Mouse (Mus musculus): ENCODE measurements at regions not wholly inside any gene's neighbourhood (a gene's known extent, or its start where the extent isn't known, plus 50 kb on each side); places are given as distances from the start of the nearest gene placed in this dataset.

- no peak for ATAC-seq (ENCODE audit: insufficient number of reproducible peaks, insufficient read depth, low FRiP score, low read depth)
- Histone ChIP-seq H3K27me3 (ENCODE audit: control insufficient read depth, insufficient read depth, low read length) (no peaks in the 10 kb centered on the region), H3K9ac (replicated peaks; ENCODE audit: low read depth, low read length) (no peak overlapping the region), H3K4me2 (replicated peaks; ENCODE audit: low read depth, low read length) (no peak overlapping the region), H3K36me3 (ENCODE audit: control insufficient read depth, insufficient read depth, low read length) (no peaks in the 10 kb centered on the region), H3K4me1 (ENCODE audit: control insufficient read depth, insufficient read depth, low read length) (no peaks in the 10 kb centered on the region), H3K9me3 (ENCODE audit: control insufficient read depth, low read depth, low read length) (no peaks in the 10 kb centered on the region), H3K4me3 (ENCODE audit: low read depth, low read length) (no peak overlapping the region), H3K27ac (ENCODE audit: low read length) (no peak overlapping the region)
- WGBS: 71% methylated on average over 5 of the region's 5 CpGs
Observed at GRCm38 (mm10) chr13:44609606-44610005, 119.7 kb upstream of the Jarid2 start.

- no peaks in the 10 kb centered on the region for H3K36me3 ChIP-seq (ENCODE audit: control insufficient read depth, insufficient read depth, low read length)
- no peak overlapping the region for H3K9ac ChIP-seq (replicated peaks; ENCODE audit: low read depth, low read length)
- H3K27me3 ChIP-seq (ENCODE audit: control insufficient read depth, insufficient read depth, low read length): no peaks in the 10 kb centered on the region
- H3K4me3 ChIP-seq (ENCODE audit: low read depth, low read length): no peak overlapping the region
- no peak for ATAC-seq (ENCODE audit: insufficient number of reproducible peaks, insufficient read depth, low FRiP score, low read depth)
- no peaks in the 10 kb centered on the region for H3K9me3 ChIP-seq (ENCODE audit: control insufficient read depth, low read depth, low read length)
- no peaks in the 10 kb centered on the region for H3K4me1 ChIP-seq (ENCODE audit: control insufficient read depth, insufficient read depth, low read length)
- 56% methylated on average over 8 of the region's 8 CpGs for WGBS
- no peak overlapping the region for H3K4me2 ChIP-seq (replicated peaks; ENCODE audit: low read depth, low read length)
- H3K27ac ChIP-seq (ENCODE audit: low read length): no peak overlapping the region
Observed at GRCm38 (mm10) chr13:44615696-44616095, 113.6 kb upstream of the Jarid2 start.

- Histone ChIP-seq H3K4me1 (ENCODE audit: control insufficient read depth, insufficient read depth, low read length) (0 out of 2 replicates have a peak, but pooled peaks cover 6% of the 10 kb centered on the region), H3K4me2 (replicated peaks; ENCODE audit: low read depth, low read length) (no peak overlapping the region), H3K9me3 (ENCODE audit: control insufficient read depth, low read depth, low read length) (no peaks in the 10 kb centered on the region), H3K27ac (ENCODE audit: low read length) (no peak overlapping the region), H3K36me3 (ENCODE audit: control insufficient read depth, insufficient read depth, low read length) (no peaks in the 10 kb centered on the region), H3K4me3 (ENCODE audit: low read depth, low read length) (no peak overlapping the region), H3K27me3 (ENCODE audit: control insufficient read depth, insufficient read depth, low read length) (no peaks in the 10 kb centered on the region), H3K9ac (replicated peaks; ENCODE audit: low read depth, low read length) (no peak overlapping the region)
- WGBS: 49% methylated on average over 3 of the region's 3 CpGs
- ATAC-seq (ENCODE audit: insufficient number of reproducible peaks, insufficient read depth, low FRiP score, low read depth): no peak
Observed at GRCm38 (mm10) chr13:44618368-44618767, 110.9 kb upstream of the Jarid2 start.

- WGBS: 32% methylated on average over 12 of the region's 12 CpGs
- no peak overlapping the region for H3K27ac ChIP-seq (ENCODE audit: low read length)
Observed at GRCm38 (mm10) chr13:44622661-44623355, 106.5 kb upstream of the Jarid2 start.

GRCm38 (mm10) chr13:44624716-44625115 is 104.6 kb upstream of the Jarid2 start:
- no peak for ATAC-seq (ENCODE audit: insufficient number of reproducible peaks, insufficient read depth, low FRiP score, low read depth)
- no peaks in the 10 kb centered on the region for H3K9me3 ChIP-seq (ENCODE audit: control insufficient read depth, low read depth, low read length)
- no peak overlapping the region for H3K27ac ChIP-seq (ENCODE audit: low read length)
- no peaks in the 10 kb centered on the region for H3K27me3 ChIP-seq (ENCODE audit: control insufficient read depth, insufficient read depth, low read length)
- H3K4me3 ChIP-seq (ENCODE audit: low read depth, low read length): no peak overlapping the region
- H3K4me2 ChIP-seq (replicated peaks; ENCODE audit: low read depth, low read length): no peak overlapping the region
- WGBS: 60% methylated on average over 13 of the region's 13 CpGs
- 0 out of 2 replicates have a peak, but pooled peaks cover 11% of the 10 kb centered on the region for H3K4me1 ChIP-seq (ENCODE audit: control insufficient read depth, insufficient read depth, low read length)
- H3K36me3 ChIP-seq (ENCODE audit: control insufficient read depth, insufficient read depth, low read length): no peaks in the 10 kb centered on the region
- H3K9ac ChIP-seq (replicated peaks; ENCODE audit: low read depth, low read length): no peak overlapping the region

More at GRCm38 (mm10) chr13:44622661-44623355, 106.5 kb upstream of the Jarid2 start:
- Histone ChIP-seq H3K9ac (replicated peaks; ENCODE audit: low read depth, low read length) (no peak overlapping the region), H3K27me3 (ENCODE audit: control insufficient read depth, insufficient read depth, low read length) (no peaks in the 10 kb centered on the region), H3K4me2 (replicated peaks; ENCODE audit: low read depth, low read length) (no peak overlapping the region), H3K4me3 (ENCODE audit: low read depth, low read length) (no peak overlapping the region), H3K4me1 (ENCODE audit: control insufficient read depth, insufficient read depth, low read length) (0 out of 2 replicates have a peak, but pooled peaks cover 11% of the 10 kb centered on the region), H3K9me3 (ENCODE audit: control insufficient read depth, low read depth, low read length) (no peaks in the 10 kb centered on the region), H3K36me3 (ENCODE audit: control insufficient read depth, insufficient read depth, low read length) (no peaks in the 10 kb centered on the region)
- peak; percentile 70; the same call in 1 of the 2 replicates for ATAC-seq (ENCODE audit: insufficient number of reproducible peaks, insufficient read depth, low FRiP score, low read depth)

GRCm38 (mm10) chr13:44625792-44626191 is 103.5 kb upstream of the Jarid2 start:
- Histone ChIP-seq H3K4me3 (ENCODE audit: low read depth, low read length) (no peak overlapping the region), H3K36me3 (ENCODE audit: control insufficient read depth, insufficient read depth, low read length) (no peaks in the 10 kb centered on the region), H3K9ac (replicated peaks; ENCODE audit: low read depth, low read length) (no peak overlapping the region), H3K27me3 (ENCODE audit: control insufficient read depth, insufficient read depth, low read length) (no peaks in the 10 kb centered on the region), H3K4me2 (replicated peaks; ENCODE audit: low read depth, low read length) (no peak overlapping the region), H3K27ac (ENCODE audit: low read length) (no peak overlapping the region), H3K9me3 (ENCODE audit: control insufficient read depth, low read depth, low read length) (no peaks in the 10 kb centered on the region), H3K4me1 (ENCODE audit: control insufficient read depth, insufficient read depth, low read length) (0 out of 2 replicates have a peak, but pooled peaks cover 11% of the 10 kb centered on the region)
- 70% methylated on average over 7 of the region's 7 CpGs for WGBS
- ATAC-seq (ENCODE audit: insufficient number of reproducible peaks, insufficient read depth, low FRiP score, low read depth): no peak

- H3K4me3 ChIP-seq (ENCODE audit: low read depth, low read length): no peak overlapping the region
- H3K27me3 ChIP-seq (ENCODE audit: control insufficient read depth, insufficient read depth, low read length): no peaks in the 10 kb centered on the region
- no peaks in the 10 kb centered on the region for H3K36me3 ChIP-seq (ENCODE audit: control insufficient read depth, insufficient read depth, low read length)
- no peak overlapping the region for H3K4me2 ChIP-seq (replicated peaks; ENCODE audit: low read depth, low read length)
- H3K27ac ChIP-seq (ENCODE audit: low read length): no peak overlapping the region
- peak; percentile 47; the same call in 1 of the 2 replicates for ATAC-seq (ENCODE audit: insufficient number of reproducible peaks, insufficient read depth, low FRiP score, low read depth)
- 0 out of 2 replicates have a peak, but pooled peaks cover 11% of the 10 kb centered on the region for H3K4me1 ChIP-seq (ENCODE audit: control insufficient read depth, insufficient read depth, low read length)
- H3K9ac ChIP-seq (replicated peaks; ENCODE audit: low read depth, low read length): no peak overlapping the region
- no peaks in the 10 kb centered on the region for H3K9me3 ChIP-seq (ENCODE audit: control insufficient read depth, low read depth, low read length)
- WGBS: 33% methylated on average over 11 of the region's 11 CpGs
Observed at GRCm38 (mm10) chr13:44626806-44627205, 102.5 kb upstream of the Jarid2 start.

- Histone ChIP-seq H3K9ac (replicated peaks; ENCODE audit: low read depth, low read length) (no peak overlapping the region), H3K27me3 (ENCODE audit: control insufficient read depth, insufficient read depth, low read length) (no peaks in the 10 kb centered on the region), H3K4me2 (replicated peaks; ENCODE audit: low read depth, low read length) (no peak overlapping the region), H3K4me1 (ENCODE audit: control insufficient read depth, insufficient read depth, low read length) (peaks cover 12% of the 10 kb centered on the region), H3K4me3 (ENCODE audit: low read depth, low read length) (no peak overlapping the region), H3K36me3 (ENCODE audit: control insufficient read depth, insufficient read depth, low read length) (no peaks in the 10 kb centered on the region), H3K27ac (ENCODE audit: low read length) (no peak overlapping the region), H3K9me3 (ENCODE audit: control insufficient read depth, low read depth, low read length) (no peaks in the 10 kb centered on the region)
- no peak for ATAC-seq (ENCODE audit: insufficient number of reproducible peaks, insufficient read depth, low FRiP score, low read depth)
- 39% methylated on average over 6 of the region's 6 CpGs for WGBS
Observed at GRCm38 (mm10) chr13:44630061-44630460, 99.2 kb upstream of the Jarid2 start.

GRCm38 (mm10) chr13:44634616-44635015 is 94.7 kb upstream of the Jarid2 start:
- peak overlapping the region; percentile 29 for H3K4me2 ChIP-seq (replicated peaks; ENCODE audit: low read depth, low read length)
- H3K4me3 ChIP-seq (ENCODE audit: low read depth, low read length): no peak overlapping the region
- H3K4me1 ChIP-seq (ENCODE audit: control insufficient read depth, insufficient read depth, low read length): peaks cover 18% of the 10 kb centered on the region
- no peaks in the 10 kb centered on the region for H3K9me3 ChIP-seq (ENCODE audit: control insufficient read depth, low read depth, low read length)
- no peak overlapping the region for H3K9ac ChIP-seq (replicated peaks; ENCODE audit: low read depth, low read length)
- no peaks in the 10 kb centered on the region for H3K36me3 ChIP-seq (ENCODE audit: control insufficient read depth, insufficient read depth, low read length)
- WGBS: 14% methylated on average over 11 of the region's 11 CpGs
- ATAC-seq (ENCODE audit: insufficient number of reproducible peaks, insufficient read depth, low FRiP score, low read depth): no peak
- no peaks in the 10 kb centered on the region for H3K27me3 ChIP-seq (ENCODE audit: control insufficient read depth, insufficient read depth, low read length)
- no peak overlapping the region for H3K27ac ChIP-seq (ENCODE audit: low read length)

All from stomach, embryonic 14.5 days (tissue).